Mouse (Mus musculus) spleen, adult 12 weeks (tissue): ENCODE measurements around the gene Ubtf.

ENCODE experiments used
- DNase-seq: peaks from one replicate; pipeline ENCODE4 v3.0.0; 2022; ENCODE audit warnings: low spot score

Gene Ubtf

DNA sequence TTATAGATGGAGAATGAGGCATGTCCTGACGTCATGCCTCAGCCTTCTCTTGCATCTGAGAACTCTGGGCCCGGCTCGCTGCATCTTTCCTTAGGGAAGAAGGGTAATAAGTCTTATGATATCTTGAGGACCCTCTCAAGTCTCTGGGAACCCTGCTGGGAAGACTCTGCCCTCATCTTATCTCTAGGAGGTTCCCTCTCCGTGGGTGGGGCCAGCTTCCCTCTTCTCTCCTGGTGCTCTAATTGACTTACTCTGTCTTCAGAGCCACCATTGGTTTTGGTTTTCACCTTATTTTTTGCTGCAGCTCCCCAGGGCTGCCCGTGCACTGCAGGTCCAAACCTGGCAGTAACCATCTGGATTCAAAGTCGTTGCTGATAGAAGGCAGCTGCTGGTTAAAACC, 61.4 kb downstream of the Ubtf start:
- DNase-seq = no peak

- no peak for DNase-seq
Observed at GRCm38 (mm10) chr11:102257514-102257913, 62.0 kb downstream of the Ubtf start.
